In the genomic region with DNA sequence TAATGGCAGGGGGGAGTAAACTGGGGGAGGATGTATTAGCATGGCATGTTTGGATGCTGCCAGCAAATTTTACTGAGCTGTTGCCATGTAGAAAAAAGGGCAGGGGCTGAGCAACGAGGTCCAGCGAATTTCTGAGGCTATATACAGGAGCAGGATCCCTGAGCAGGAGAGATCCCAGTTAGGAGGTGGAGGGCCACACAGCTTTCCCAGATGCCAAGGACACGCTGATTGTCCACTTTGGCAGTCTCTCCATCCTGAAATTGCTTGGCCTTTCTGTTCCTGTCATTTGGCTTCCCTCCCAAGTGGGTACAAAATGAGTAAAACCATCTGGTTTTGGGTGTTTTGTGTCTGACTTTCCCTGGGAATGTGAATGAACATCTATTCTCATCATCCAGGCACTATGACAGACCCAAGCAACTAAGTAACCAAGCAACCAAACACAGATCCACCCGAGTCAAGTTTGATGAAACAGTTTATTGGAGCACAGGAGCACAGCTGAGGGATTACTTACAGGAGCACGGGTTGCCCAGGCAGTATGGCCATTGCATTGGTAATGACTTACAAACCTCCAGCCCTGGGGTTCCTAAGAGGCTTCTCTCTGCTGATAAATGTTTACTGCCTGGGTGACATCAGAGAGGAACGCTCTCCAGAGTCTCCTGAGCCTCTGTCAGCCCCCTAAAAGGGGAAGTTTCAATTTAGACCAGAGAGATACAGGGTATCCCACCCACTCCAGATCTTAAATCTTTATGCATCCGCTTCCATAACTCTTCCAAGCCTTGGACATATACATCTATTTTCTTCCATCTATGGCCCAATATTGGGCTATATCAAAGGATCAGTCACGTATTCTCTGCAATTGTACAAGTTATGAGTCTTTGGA, we compare ENCODE assay signal across 9 mouse cellular contexts. TPM values are rescaled to one million over a fixed set of nuclear protein-coding genes. Genes with fewer than 3 reads are reported as not detected.
"Had no signal": no experiment of that assay in that cellular context is flagged by ENCODE, and none has a peak within 500 bp of the region (broad histone marks: within the 10 kb centered on the region; RNA-seq: fewer than 3 reads in every experiment).

No protein-coding gene starts in this region.

RNA-seq across cellular contexts. Expression of a gene that starts 29.9 kb away (rescaled TPM):
- total RNA-seq: megakaryocyte progenitor cell, adult 5-6 weeks; monocyte, adult 5-6 weeks; neutrophil, adult 5-6 weeks had no signal
- polyA plus RNA-seq: limb, embryonic 13.5 days; liver, embryonic 14.5 days; lung, postnatal 0 days; midbrain, embryonic 14.5 days; neural tube, embryonic 12.5 days; stomach, embryonic 14.5 days had no signal
